Mouse (Mus musculus) midbrain, embryonic 16.5 days (tissue): ENCODE results near the gene Alpl. TPM values are rescaled to one million over a fixed set of nuclear protein-coding genes. Genes with fewer than 3 reads are reported as not detected.

Experiments used
- ATAC-seq: fragments of 200-750 bp; cut with Nextera tagmentation; 2 replicates; pipeline ENCODE4 v1.8.0; 2017; ENCODE audit warnings: moderate TSS enrichment
- H3K27ac ChIP-seq: fragments of 300-500 bp; sonication (generic); 2 replicates; pipeline ENCODE4 v1.5.1; 2014; ENCODE audit warnings: mild to moderate bottlenecking, low read length, mixed read lengths
- H3K27me3 ChIP-seq: fragments of 300-500 bp; sonication (generic); 2 replicates; pipeline ENCODE4 v1.6.1; 2014; ENCODE audit warnings: low read depth, low read length, mixed read lengths; ENCODE audit not compliant: control insufficient read depth, insufficient read depth
- H3K36me3 ChIP-seq: fragments of 300-500 bp; sonication (generic); 2 replicates; pipeline ENCODE4 v1.6.1; 2014; ENCODE audit warnings: mild to moderate bottlenecking, low read length, moderate library complexity, mixed read lengths; ENCODE audit not compliant: control insufficient read depth, insufficient read depth
- H3K4me1 ChIP-seq: fragments of 300-500 bp; sonication (generic); 2 replicates; pipeline ENCODE4 v1.6.1; 2014; ENCODE audit warnings: mild to moderate bottlenecking, low read length, mixed read lengths; ENCODE audit not compliant: control insufficient read depth, insufficient read depth
- H3K4me2 ChIP-seq: fragments of 300-500 bp; sonication (generic); 2 replicates; pipeline ENCODE4 v1.6.1; 2014; ENCODE audit warnings: mild to moderate bottlenecking, low read length, mixed read lengths
- H3K4me3 ChIP-seq: fragments of 300-500 bp; sonication (generic); 2 replicates; pipeline ENCODE4 v1.5.1; 2014; ENCODE audit warnings: low read depth, mild to moderate bottlenecking, low read length, moderate library complexity, mixed read lengths
- H3K9ac ChIP-seq: fragments of 300-500 bp; sonication (generic); 2 replicates; pipeline ENCODE4 v1.6.1; 2014; ENCODE audit warnings: low read depth, low read length, mixed read lengths
- H3K9me3 ChIP-seq: fragments of 300-500 bp; sonication (generic); replicated peaks from 2 replicates; pipeline ENCODE4 v1.6.1; 2014; ENCODE audit warnings: mild to moderate bottlenecking, low read length, mixed read lengths; ENCODE audit not compliant: control insufficient read depth, poor library complexity, severe bottlenecking
- WGBS: fragments of 180-500 bp; shearing (Covaris S2); extraction: QIAGEN DNeasy Blood & Tissue Kit; methylation state at CpG from one replicate; pipeline ENCODE4 v1.1.7; 2014; 5-methylcytosine and 5-hydroxymethylcytosine counted together
- polyA plus RNA-seq: library from polyadenylated mRNA; unstranded; fragments of >200 nt; fragmentation: Nextera tagmentation; extraction: Ambion mirVana; gene quantifications from 2 replicates; pipeline ENCODE4 v1.2.1, GENCODE M21; 2015

Alpl gene
- polyA plus RNA-seq: 9.1 and 12.1 TPM in 2 replicates

DNA sequence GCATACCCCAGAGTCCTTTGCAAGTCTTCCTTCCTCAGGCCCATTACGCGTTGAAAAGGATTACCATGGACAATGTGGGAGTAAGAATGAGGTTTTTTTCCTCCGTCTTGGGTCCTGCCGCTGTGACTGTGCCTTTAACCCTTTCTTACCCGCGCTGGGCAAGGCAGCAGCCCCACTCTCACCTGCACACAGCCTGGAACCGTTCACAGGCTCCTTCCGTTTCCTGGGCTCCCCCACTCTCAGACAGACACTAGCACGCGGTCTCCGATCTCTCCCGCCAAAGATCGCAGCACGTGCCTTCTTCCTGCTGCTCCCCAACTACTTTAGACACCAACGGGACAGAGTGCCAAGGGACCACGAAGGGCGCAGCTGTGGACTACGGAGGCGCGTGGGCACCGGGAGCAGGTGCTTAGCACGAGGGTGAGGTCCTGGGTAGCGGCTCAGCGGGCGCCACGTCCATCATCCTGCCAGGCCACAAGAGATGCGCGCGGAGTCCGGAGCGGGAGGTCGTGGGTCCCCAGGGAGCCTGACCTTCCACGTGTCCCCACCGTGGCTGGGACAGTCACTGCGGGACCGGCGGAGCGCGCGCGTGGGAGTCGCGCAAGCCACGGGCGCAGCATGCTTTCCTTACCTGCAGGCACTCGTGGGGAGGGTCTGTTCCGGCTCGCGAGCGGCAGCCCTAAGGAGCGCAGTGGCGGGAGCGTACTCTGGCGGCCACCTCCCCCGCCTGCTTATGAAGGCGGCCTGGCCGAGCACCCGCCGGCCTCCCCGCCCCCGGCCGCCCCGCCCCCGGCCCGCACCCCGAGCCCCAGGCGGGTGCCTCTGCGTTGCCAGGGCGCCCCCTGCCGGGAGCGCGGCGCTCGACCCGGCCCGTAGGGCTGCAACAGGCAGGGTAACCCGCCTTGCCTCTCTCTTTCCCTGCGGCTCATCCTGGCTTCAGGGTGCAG is at the start of gene Alpl:
Gene Alpl, minus strand, starts transcription at position 774 of the 947 bp plus-strand sequence.
- ATAC-seq: peak; percentile 71
- Histone ChIP-seq H3K9me3 (no peaks in the 10 kb centered on the region), H3K27ac (no peak within 1 kb of the TSS), H3K27me3 (0 out of 2 replicates have a peak, but pooled peaks cover 3% of the 10 kb centered on the region), H3K4me3 (peak within 1 kb of the TSS; percentile 39), H3K4me2 (peak within 1 kb of the TSS; percentile 79), H3K4me1 (peaks cover 6% of the 10 kb centered on the region), H3K9ac (peak within 1 kb of the TSS; percentile 49), H3K36me3 (no peaks in the 10 kb centered on the region)
- under 1% methylated on average over 65 of the region's 78 CpGs for WGBS

DNA sequence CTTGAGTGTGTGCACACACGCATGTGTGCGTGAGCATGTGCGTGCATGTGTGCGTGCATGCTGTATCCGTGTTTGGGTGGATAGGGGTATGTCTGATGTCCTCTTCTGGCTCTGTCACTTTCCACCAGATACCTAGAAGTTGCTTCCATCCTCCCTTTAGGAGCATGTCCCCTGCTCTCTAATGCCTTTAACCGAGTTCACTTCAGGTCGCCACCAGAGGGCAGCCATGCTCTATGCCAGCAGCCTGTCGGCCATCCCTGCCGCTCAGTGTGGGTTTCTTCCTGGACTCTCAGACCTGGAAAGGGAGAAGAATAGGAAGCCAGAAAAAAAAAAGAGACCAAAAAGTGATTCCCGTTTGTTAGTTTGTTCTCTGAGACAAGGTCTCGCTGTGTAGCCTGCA is 48.5 kb upstream of the Alpl start:
- H3K4me3 ChIP-seq: no peak overlapping the region
- H3K27ac ChIP-seq: no peak overlapping the region
- no peaks in the 10 kb centered on the region for H3K27me3 ChIP-seq
- no peaks in the 10 kb centered on the region for H3K36me3 ChIP-seq
- no peak overlapping the region for H3K9ac ChIP-seq
- no peaks in the 10 kb centered on the region for H3K9me3 ChIP-seq
- WGBS: 26% methylated on average over 11 of the region's 11 CpGs
- H3K4me1 ChIP-seq: no peaks in the 10 kb centered on the region
- ATAC-seq: peak; percentile 64; the same call in 1 of the 2 replicates
- H3K4me2 ChIP-seq: no peak overlapping the region

DNA sequence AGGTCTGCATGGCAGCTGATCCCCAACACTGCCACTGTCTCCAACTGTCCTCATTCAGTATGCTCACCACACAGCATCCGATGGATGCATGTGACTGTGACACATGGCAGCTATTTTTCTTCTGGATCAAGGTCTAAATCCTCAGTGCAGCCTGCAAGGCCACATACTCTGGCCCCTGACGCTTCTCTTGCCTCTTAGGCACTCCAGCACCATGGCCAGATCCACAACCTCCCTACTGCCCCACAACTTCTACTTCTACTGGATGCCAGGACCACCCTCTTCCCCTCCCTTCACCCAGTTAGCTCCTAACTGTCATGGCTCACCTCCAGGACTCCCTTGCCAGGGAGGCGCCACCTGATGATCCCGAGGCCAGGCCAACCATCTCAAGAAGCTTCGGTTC is 43.3 kb upstream of the Alpl start:
- no peaks in the 10 kb centered on the region for H3K9me3 ChIP-seq
- H3K9ac ChIP-seq: no peak overlapping the region
- no peak for ATAC-seq
- H3K36me3 ChIP-seq: no peaks in the 10 kb centered on the region
- no peak overlapping the region for H3K4me3 ChIP-seq
- WGBS: 81% methylated on average over 5 of the region's 5 CpGs
- H3K4me1 ChIP-seq: peaks cover 4% of the 10 kb centered on the region
- H3K27me3 ChIP-seq: no peaks in the 10 kb centered on the region
- H3K4me2 ChIP-seq: no peak overlapping the region
- no peak overlapping the region for H3K27ac ChIP-seq

DNA sequence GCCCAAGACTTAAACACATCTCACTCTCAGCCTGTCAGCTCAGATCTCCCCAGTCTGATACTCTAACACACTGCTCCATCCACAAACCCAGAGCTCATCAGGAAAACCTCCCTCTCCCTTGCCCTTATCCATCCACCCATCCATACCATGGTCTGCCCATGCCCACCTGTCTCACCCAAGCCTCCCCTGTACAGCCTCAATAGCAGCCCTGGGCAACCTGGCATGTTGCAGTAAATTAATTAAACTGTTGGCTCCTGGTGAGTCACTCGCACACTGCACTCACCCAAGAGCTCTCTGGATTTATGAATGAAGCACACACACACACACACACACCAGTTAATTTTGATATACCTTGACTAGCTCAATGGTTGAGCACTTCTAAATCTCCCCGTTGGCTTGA is 42.6 kb upstream of the Alpl start:
- no peaks in the 10 kb centered on the region for H3K27me3 ChIP-seq
- no peak overlapping the region for H3K4me3 ChIP-seq
- ATAC-seq: no peak
- no peaks in the 10 kb centered on the region for H3K9me3 ChIP-seq
- H3K4me1 ChIP-seq: peaks cover 4% of the 10 kb centered on the region
- 92% methylated on average over 2 of the region's 2 CpGs for WGBS
- no peak overlapping the region for H3K4me2 ChIP-seq
- no peaks in the 10 kb centered on the region for H3K36me3 ChIP-seq
- no peak overlapping the region for H3K9ac ChIP-seq
- H3K27ac ChIP-seq: no peak overlapping the region

DNA sequence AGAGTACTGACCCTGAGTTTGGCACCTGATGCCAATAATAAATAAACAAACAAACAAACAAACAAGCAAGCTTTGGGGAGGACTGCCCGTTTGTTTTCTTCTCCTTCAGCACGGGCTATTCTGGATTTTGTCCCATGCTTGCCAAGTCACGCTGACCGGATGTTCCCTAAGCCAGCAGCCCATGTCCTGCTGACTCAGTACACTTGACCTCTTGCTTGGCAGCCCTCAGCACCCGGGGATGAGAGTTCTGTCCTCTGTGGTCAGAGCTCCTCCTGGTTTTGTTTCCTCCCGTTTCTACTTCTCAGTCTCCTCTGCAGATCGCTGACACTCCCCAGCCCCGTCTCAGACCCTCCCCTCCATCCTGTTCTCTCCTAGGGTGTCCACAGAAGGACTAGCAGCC is 41.6 kb upstream of the Alpl start:
- H3K4me1 ChIP-seq: peaks cover 4% of the 10 kb centered on the region
- no peak overlapping the region for H3K27ac ChIP-seq
- 84% methylated on average over 8 of the region's 8 CpGs for WGBS
- no peaks in the 10 kb centered on the region for H3K9me3 ChIP-seq
- H3K4me3 ChIP-seq: no peak overlapping the region
- H3K4me2 ChIP-seq: no peak overlapping the region
- no peaks in the 10 kb centered on the region for H3K36me3 ChIP-seq
- H3K27me3 ChIP-seq: no peaks in the 10 kb centered on the region
- no peak overlapping the region for H3K9ac ChIP-seq
- ATAC-seq: no peak

DNA sequence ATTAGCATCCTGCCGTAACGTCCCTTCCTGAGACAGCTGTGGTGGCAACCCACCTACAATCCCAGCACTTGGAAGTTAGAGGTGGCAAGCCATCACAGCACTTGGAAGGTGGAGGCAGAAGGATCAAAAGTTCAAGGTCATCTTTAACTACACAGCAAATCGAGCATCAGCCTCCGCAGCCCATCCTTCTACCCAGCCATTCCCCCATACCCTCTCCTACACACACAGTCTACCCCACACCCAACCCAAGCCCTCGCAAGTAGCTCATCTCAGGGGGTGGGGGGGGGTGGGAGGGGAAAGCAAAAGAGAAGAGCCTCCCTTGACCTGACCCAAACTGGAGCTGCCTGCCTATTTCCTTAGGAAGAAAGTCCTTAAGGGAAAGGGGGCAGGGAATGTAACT is 40.6 kb upstream of the Alpl start:
- no peak overlapping the region for H3K27ac ChIP-seq
- WGBS: 92% methylated on average over 5 of the region's 5 CpGs
- H3K36me3 ChIP-seq: no peaks in the 10 kb centered on the region
- no peaks in the 10 kb centered on the region for H3K9me3 ChIP-seq
- no peak for ATAC-seq
- no peaks in the 10 kb centered on the region for H3K27me3 ChIP-seq
- no peak overlapping the region for H3K9ac ChIP-seq
- no peak overlapping the region for H3K4me2 ChIP-seq
- no peak overlapping the region for H3K4me3 ChIP-seq
- peaks cover 4% of the 10 kb centered on the region for H3K4me1 ChIP-seq

DNA sequence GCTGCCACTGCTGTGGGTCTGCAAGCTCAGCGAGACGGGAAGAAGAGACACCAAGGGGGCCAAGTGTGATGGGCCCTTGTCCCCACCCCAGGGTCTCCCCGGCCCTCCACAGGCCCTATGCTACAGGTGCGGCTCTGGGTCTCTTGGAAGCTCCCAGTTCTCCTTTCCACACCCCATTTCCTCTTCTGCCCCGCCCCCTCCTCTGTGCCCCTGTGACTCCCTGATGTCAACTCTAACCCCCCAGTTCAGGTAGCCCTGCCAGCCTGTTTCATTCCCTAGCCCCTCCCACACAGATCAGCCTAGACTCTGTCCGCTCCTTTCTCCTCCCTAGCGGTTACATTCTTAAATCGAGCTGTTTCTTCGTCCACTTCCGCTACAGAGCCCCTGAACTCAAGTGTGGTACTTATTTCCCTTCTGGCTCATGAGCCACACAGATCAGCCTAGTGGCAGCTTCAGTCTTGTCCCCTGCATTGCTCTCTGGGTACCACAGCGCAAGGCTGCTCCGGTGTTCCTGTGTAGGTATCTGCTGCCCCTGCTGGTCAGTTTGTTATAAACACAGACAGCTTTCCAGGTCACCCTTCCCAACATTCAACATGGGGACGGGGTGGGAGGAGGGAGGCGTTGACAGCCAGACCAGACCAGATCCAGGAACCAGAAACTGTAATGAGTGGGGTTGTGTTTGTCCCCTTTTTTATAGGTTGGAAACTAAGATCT is 39.6 kb upstream of the Alpl start:
- H3K27me3 ChIP-seq: no peaks in the 10 kb centered on the region
- peak overlapping the region; percentile 48; the same call in 1 of the 2 replicates for H3K4me2 ChIP-seq
- no peaks in the 10 kb centered on the region for H3K36me3 ChIP-seq
- no peaks in the 10 kb centered on the region for H3K9me3 ChIP-seq
- H3K27ac ChIP-seq: no peak overlapping the region
- ATAC-seq: peak; percentile 95
- H3K4me1 ChIP-seq: peaks cover 4% of the 10 kb centered on the region
- no peak overlapping the region; the same call in 1 of the 2 replicates for H3K4me3 ChIP-seq
- 17% methylated on average over 13 of the region's 14 CpGs for WGBS
- H3K9ac ChIP-seq: 0 out of 2 replicates have a peak overlapping the region, but pooled peaks have one; percentile 25

DNA sequence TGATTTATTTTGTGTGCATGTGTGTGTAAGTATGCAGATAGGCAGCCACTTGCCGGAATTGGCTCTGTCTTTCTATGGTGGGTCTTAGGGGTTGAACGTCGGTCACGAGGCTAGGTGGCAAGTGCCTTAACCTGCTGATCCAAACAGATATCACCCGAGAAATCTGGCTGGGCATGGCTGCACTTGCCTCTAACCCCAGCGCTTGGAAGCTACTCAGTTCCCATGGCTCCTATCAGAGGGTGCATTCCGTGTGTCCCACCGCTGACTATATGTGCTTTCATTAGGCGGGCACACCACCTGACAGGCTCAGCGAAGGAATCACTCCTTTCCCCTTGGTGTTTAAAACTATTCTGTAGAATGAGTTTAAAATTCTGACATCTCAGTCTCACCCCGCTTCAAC is 35.4 kb upstream of the Alpl start:
- Histone ChIP-seq H3K9ac (no peak overlapping the region), H3K27me3 (no peaks in the 10 kb centered on the region; the same call in 1 of the 2 replicates), H3K27ac (no peak overlapping the region), H3K4me2 (no peak overlapping the region), H3K9me3 (no peaks in the 10 kb centered on the region), H3K4me1 (peaks cover 4% of the 10 kb centered on the region), H3K36me3 (no peaks in the 10 kb centered on the region), H3K4me3 (no peak overlapping the region)
- WGBS: 83% methylated on average over 11 of the region's 11 CpGs
- no peak for ATAC-seq

DNA sequence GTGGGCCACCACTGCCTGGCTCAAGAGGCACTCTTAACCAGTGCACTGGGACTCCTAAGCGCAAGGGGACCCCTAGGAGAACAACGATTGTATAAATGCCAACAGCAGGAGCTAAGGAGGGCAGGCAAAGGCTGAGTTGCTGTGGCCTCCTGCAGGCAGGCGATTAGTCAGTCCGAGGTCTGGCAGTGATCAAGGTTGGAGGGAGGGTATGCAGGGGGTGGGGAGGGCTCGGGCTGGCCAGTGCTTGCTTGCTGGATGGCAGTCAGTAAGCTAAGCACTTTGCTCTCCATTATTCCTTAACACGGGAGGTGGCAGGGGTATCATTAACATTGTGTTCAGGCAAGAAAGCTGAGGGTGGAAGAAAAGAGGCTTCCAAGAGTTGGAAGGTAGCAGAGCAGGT is 34.2 kb upstream of the Alpl start:
- no peaks in the 10 kb centered on the region for H3K4me1 ChIP-seq
- no peak overlapping the region for H3K4me3 ChIP-seq
- H3K9ac ChIP-seq: no peak overlapping the region
- no peak overlapping the region for H3K27ac ChIP-seq
- no peaks in the 10 kb centered on the region for H3K9me3 ChIP-seq
- 13% methylated on average over 6 of the region's 6 CpGs for WGBS
- H3K4me2 ChIP-seq: no peak overlapping the region
- no peaks in the 10 kb centered on the region; the same call in 1 of the 2 replicates for H3K27me3 ChIP-seq
- no peak for ATAC-seq
- no peaks in the 10 kb centered on the region for H3K36me3 ChIP-seq
